Mouse (Mus musculus) cerebellum, adult 2 months (tissue): ENCODE results near the gene Zfp704.

Source experiments
- CTCF ChIP-seq: fragments of 200-500 bp; IDR thresholded peaks from 2 replicates; pipeline ENCODE4 v1.5.1; 2011; ENCODE audit warnings: low read depth, mild to moderate bottlenecking, control low read depth, low read length, moderate library complexity, borderline replicate concordance; ENCODE audit not compliant: insufficient read depth
- POLR2A ChIP-seq: fragments of 200-500 bp; IDR thresholded peaks from 2 replicates; pipeline ENCODE4 v1.6.1; 2011; ENCODE audit warnings: low read length, control low read depth, borderline replicate concordance; ENCODE audit not compliant: insufficient read depth

- TF ChIP-seq CTCF (no peak), POLR2A (no peak)
Observed at GRCm38 (mm10) chr3:9477386-9477785, 132.5 kb downstream of the Zfp704 start.
